Mouse (Mus musculus): ENCODE measurements around the gene Gsk3a. TPM values are rescaled to one million over a fixed set of nuclear protein-coding genes. Genes with fewer than 3 reads are reported as not detected.

Gene Gsk3a
- polyA plus RNA-seq, 1 experiment from 2014 or later: 23.4 TPM

DNA sequence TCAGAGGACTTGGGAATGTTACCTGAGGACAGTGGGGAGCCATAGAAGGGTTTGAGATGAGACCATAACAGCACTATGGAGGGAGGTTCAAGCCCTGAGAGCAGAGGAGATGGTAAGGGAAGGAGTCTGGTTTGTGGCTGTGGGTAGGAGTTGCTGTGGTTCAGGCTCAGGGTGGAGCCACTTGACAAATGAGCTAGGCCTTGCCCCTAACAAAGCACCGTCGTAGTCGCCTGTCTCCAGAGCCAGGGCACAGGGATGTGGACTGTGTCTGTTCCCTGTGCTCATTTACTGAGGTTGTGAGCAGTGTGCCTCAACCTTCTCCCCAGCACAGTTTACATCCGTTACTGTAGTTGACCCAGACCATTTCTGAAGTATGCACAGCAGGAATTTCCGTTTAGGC is 36.9 kb upstream of the Gsk3a start:
- ATAC-seq (ENCODE audit: low FRiP score) (no peak), DNase-seq (ENCODE audit: low spot score) (no peak)
- Histone ChIP-seq H3K4me3 (replicated peaks; ENCODE audit: low read length) (no peak overlapping the region), H3K4me1 (replicated peaks; ENCODE audit: control insufficient read depth, insufficient read depth, low read length) (peaks cover 41% of the 10 kb centered on the region), H3K4me2 (replicated peaks) (no peak overlapping the region), H3K9me3 (ENCODE audit: control insufficient read depth, low read length) (no peaks in the 10 kb centered on the region), H3K27ac (no peak overlapping the region), H3K27me3 (ENCODE audit: control insufficient read depth, insufficient read depth, low read length) (no peaks in the 10 kb centered on the region), H3K36me3 (replicated peaks; ENCODE audit: control insufficient read depth, insufficient read depth) (peaks cover 32% of the 10 kb centered on the region), H3K9ac (0 out of 2 replicates have a peak overlapping the region, but pooled peaks have one; percentile 11)
- 59% methylated on average over 5 of the region's 5 CpGs for WGBS

- Histone ChIP-seq H3K27ac (no peak overlapping the region), H3K4me1 (replicated peaks; ENCODE audit: control insufficient read depth, insufficient read depth, low read length) (peaks cover 48% of the 10 kb centered on the region), H3K9me3 (ENCODE audit: control insufficient read depth, low read length) (no peaks in the 10 kb centered on the region), H3K4me3 (replicated peaks; ENCODE audit: low read length) (no peak overlapping the region), H3K36me3 (replicated peaks; ENCODE audit: control insufficient read depth, insufficient read depth) (peaks cover 32% of the 10 kb centered on the region), H3K4me2 (replicated peaks) (no peak overlapping the region), H3K9ac (0 out of 2 replicates have a peak overlapping the region, but pooled peaks have one; percentile 11), H3K27me3 (ENCODE audit: control insufficient read depth, insufficient read depth, low read length) (no peaks in the 10 kb centered on the region)
- DNase-seq (ENCODE audit: low spot score) (no peak), ATAC-seq (ENCODE audit: low FRiP score) (no peak)
- 91% methylated on average over 22 of the region's 22 CpGs for WGBS
Observed at GRCm38 (mm10) chr7:25273259-25274241, 35.9 kb upstream of the Gsk3a start.

DNA sequence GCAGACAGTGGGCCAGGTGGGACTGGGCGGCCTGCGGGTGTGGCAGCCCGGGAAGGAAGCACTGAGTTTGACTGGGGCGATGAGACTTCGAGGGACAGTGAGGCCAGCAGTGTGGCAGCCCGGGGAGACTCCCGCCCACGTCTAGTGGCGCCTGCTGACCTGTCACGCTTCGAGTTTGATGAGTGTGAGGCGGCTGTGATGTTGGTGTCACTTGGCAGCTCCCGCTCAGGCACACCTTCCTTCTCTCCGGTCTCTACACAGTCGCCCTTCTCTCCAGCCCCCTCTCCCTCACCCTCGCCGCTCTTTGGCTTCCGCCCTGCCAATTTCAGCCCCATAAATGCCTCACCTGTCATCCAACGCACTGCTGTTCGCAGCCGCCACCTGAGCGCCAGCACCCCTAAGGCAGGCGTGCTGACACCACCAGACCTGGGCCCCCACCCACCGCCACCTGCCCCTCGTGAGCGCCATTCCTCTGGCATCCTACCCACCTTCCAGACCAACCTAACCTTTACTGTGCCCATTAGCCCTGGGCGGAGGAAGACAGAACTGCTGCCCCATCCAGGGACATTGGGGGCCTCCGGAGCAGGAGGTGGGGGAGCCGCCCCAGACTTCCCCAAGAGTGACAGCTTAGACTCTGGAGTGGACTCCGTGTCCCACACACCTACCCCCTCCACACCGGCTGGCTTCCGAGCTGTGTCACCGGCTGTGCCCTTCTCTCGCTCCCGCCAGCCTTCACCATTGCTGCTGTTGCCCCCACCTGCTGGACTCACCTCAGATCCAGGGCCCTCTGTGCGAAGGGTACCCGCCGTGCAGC is 35.0 kb upstream of the Gsk3a start:
- no peak overlapping the region for H3K4me3 ChIP-seq (replicated peaks; ENCODE audit: low read length)
- peaks cover 43% of the 10 kb centered on the region for H3K4me1 ChIP-seq (replicated peaks; ENCODE audit: control insufficient read depth, insufficient read depth, low read length)
- ATAC-seq (ENCODE audit: low FRiP score) (no peak), DNase-seq (ENCODE audit: low spot score) (no peak)
- H3K4me2 ChIP-seq (replicated peaks): no peak overlapping the region
- peaks cover 32% of the 10 kb centered on the region for H3K36me3 ChIP-seq (replicated peaks; ENCODE audit: control insufficient read depth, insufficient read depth)
- no peak overlapping the region for H3K9ac ChIP-seq
- H3K27me3 ChIP-seq (ENCODE audit: control insufficient read depth, insufficient read depth, low read length): no peaks in the 10 kb centered on the region
- WGBS: 92% methylated on average over 38 of the region's 38 CpGs
- H3K27ac ChIP-seq: no peak overlapping the region
- no peaks in the 10 kb centered on the region for H3K9me3 ChIP-seq (ENCODE audit: control insufficient read depth, low read length)

DNA sequence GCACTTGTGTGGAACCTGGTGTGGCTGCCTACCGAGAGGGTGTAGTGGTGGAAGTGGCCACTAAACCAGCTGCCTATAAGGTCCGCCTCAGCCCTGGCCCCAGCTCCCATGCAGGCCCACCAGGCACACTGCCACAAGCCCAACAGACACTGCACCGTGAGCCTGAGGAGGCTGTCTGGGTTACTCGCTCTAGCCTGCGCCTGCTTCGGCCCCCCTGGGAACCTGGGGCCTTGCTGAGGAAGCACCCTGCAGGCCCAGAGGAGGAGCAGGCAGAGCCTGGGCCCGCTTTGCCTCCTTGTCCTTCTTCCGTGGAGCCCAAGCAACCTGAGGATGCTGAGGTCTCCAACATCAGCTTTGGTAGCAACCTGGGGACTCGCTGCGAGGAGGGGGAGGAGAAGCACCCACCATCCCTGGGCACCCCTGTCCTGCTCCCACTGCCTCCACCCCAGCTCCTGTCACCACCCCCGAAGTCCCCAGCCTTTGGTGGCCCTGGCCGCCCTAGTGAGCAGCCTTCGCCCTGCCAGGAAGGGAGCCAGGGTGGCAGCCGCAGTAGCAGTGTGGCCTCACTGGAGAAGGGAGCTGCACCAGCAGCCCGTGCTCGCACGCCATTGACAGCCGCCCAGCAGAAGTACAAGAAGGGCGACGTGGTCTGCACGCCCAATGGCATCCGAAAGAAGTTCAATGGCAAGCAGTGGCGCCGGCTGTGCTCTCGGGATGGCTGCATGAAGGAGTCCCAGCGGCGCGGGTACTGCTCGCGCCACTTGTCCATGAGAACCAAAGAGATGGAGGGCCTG is 34.2 kb upstream of the Gsk3a start:
- H3K4me3 ChIP-seq (replicated peaks; ENCODE audit: low read length): no peak overlapping the region
- 88% methylated on average over 30 of the region's 30 CpGs for WGBS
- no peak overlapping the region for H3K9ac ChIP-seq
- H3K36me3 ChIP-seq (replicated peaks; ENCODE audit: control insufficient read depth, insufficient read depth): peaks cover 32% of the 10 kb centered on the region
- no peaks in the 10 kb centered on the region for H3K9me3 ChIP-seq (ENCODE audit: control insufficient read depth, low read length)
- peaks cover 38% of the 10 kb centered on the region for H3K4me1 ChIP-seq (replicated peaks; ENCODE audit: control insufficient read depth, insufficient read depth, low read length)
- H3K27ac ChIP-seq: no peak overlapping the region
- ATAC-seq (ENCODE audit: low FRiP score) (no peak), DNase-seq (ENCODE audit: low spot score) (no peak)
- H3K27me3 ChIP-seq (ENCODE audit: control insufficient read depth, insufficient read depth, low read length): no peaks in the 10 kb centered on the region
- H3K4me2 ChIP-seq (replicated peaks): no peak overlapping the region

DNA sequence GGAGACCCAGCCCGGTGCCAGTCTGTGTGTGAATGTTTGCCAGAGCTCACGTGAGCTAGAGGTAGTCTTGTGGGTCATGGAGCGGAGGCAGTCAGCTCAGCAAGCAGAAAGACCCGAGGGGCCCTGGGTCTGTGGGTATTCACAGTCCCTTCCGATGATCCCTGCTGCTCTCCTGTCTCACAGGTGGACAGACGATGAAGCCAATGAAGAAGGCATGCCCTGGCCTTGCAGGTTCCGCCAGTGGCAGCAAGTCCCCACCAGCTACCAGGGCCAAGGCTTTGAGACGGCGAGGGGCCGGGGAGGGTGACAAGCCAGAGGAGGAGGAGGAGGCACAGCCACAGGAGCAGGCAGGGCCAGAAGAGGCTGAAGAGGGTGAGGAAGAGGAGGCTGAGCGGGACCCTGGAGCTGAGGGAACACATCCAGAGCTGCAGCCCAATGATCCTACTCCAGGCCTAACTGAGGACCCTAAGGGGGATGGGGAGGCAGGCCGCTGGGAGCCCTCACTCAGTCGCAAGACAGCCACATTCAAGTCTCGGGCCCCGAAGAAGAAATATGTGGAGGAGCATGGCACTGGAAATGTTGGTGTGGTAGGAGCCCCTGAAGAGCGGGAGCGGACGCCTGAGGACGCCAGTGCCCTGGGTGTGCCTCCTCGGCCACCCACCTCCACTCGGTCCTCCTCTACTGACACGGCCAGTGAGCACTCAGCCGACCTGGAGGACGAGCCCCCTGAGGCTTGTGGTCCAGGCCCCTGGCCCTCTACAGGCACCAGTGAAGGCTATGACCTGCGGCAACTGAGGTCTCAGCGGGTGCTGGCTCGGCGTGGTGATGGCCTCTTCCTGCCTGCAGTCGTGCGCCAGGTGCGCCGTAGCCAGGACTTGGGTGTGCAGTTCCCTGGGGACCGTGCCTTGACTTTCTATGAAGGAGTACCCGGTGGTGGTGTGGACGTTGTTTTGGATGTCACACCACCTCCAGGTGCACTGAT is 33.3 kb upstream of the Gsk3a start:
- Histone ChIP-seq H3K27me3 (ENCODE audit: control insufficient read depth, insufficient read depth, low read length) (no peaks in the 10 kb centered on the region), H3K4me3 (replicated peaks; ENCODE audit: low read length) (no peak overlapping the region), H3K4me2 (replicated peaks) (no peak overlapping the region), H3K36me3 (replicated peaks; ENCODE audit: control insufficient read depth, insufficient read depth) (peaks cover 32% of the 10 kb centered on the region), H3K9ac (no peak overlapping the region), H3K27ac (no peak overlapping the region), H3K4me1 (replicated peaks; ENCODE audit: control insufficient read depth, insufficient read depth, low read length) (peaks cover 34% of the 10 kb centered on the region), H3K9me3 (ENCODE audit: control insufficient read depth, low read length) (no peaks in the 10 kb centered on the region)
- no peak for ATAC-seq (ENCODE audit: low FRiP score)
- no peak for DNase-seq (ENCODE audit: low spot score)
- 89% methylated on average over 35 of the region's 35 CpGs for WGBS

- Histone ChIP-seq H3K4me1 (replicated peaks; ENCODE audit: control insufficient read depth, insufficient read depth, low read length) (peaks cover 24% of the 10 kb centered on the region), H3K36me3 (replicated peaks; ENCODE audit: control insufficient read depth, insufficient read depth) (peaks cover 32% of the 10 kb centered on the region), H3K9me3 (ENCODE audit: control insufficient read depth, low read length) (no peaks in the 10 kb centered on the region), H3K9ac (peak overlapping the region; percentile 70), H3K27me3 (ENCODE audit: control insufficient read depth, insufficient read depth, low read length) (no peaks in the 10 kb centered on the region), H3K27ac (no peak overlapping the region), H3K4me2 (replicated peaks) (peak overlapping the region; percentile 89), H3K4me3 (replicated peaks; ENCODE audit: low read length) (peak overlapping the region; percentile 52; the same call in 1 of the 2 replicates)
- DNase-seq (ENCODE audit: low spot score) (no peak), ATAC-seq (ENCODE audit: low FRiP score) (no peak)
- WGBS: 86% methylated on average over 8 of the region's 8 CpGs
Observed at GRCm38 (mm10) chr7:25269545-25270271, 32.1 kb upstream of the Gsk3a start.

GRCm38 (mm10) chr7:25269029-25269428 is 31.4 kb upstream of the Gsk3a start:
- Histone ChIP-seq H3K4me3 (replicated peaks; ENCODE audit: low read length) (peak overlapping the region; percentile 52), H3K27me3 (ENCODE audit: control insufficient read depth, insufficient read depth, low read length) (no peaks in the 10 kb centered on the region), H3K9me3 (ENCODE audit: control insufficient read depth, low read length) (no peaks in the 10 kb centered on the region), H3K36me3 (replicated peaks; ENCODE audit: control insufficient read depth, insufficient read depth) (peaks cover 29% of the 10 kb centered on the region), H3K4me2 (replicated peaks) (peak overlapping the region; percentile 89), H3K4me1 (replicated peaks; ENCODE audit: control insufficient read depth, insufficient read depth, low read length) (peaks cover 17% of the 10 kb centered on the region), H3K9ac (peak overlapping the region; percentile 70), H3K27ac (peak overlapping the region; percentile 71; the same call in 1 of the 2 replicates)
- WGBS: 46% methylated on average over 4 of the region's 4 CpGs
- no peak for DNase-seq (ENCODE audit: low spot score)
- ATAC-seq (ENCODE audit: low FRiP score): no peak

Data from hindbrain, embryonic 14.5 days (tissue).